Mouse (Mus musculus): Measurements from ENCODE around the gene Ikzf4.
"Not testable (repeated sequence)": the region's sequence is repeated elsewhere in the genome, so short reads cannot be mapped to it uniquely, and the experiment has no call there.

- not testable (repeated sequence) for TF ChIP-seq POLR2A (IDR thresholded peaks at IDR 0.05; ENCODE audit: borderline replicate concordance, extremely low read depth, low read depth, low read length); CTCF (IDR thresholded peaks at IDR 0.05; ENCODE audit: insufficient read depth, low read length)
Measured at GRCm38 (mm10) chr10:128615798-128616448, 29.9 kb downstream of the Ikzf4 start.
